Mouse (Mus musculus): Measurements from ENCODE around the gene Gpr68. TPM values are rescaled to one million over a fixed set of nuclear protein-coding genes. Genes with fewer than 3 reads are reported as not detected.

Gpr68 gene
- polyA plus RNA-seq (2014; fragmentation: Illumina TruSeq; extraction: RNeasy Lipid Tissue Mini Kit (QIAGEN cat#74804)), result 1.1 TPM

GRCm38 (mm10) chr12:100907598-100908297 lies at the start of gene Gpr68:
Gene Gpr68, minus strand, starts transcription at chr12:100908198.

Other genes starting within 250 kb of the Gpr68 start
- gene Rps6ka5, start 181.2 kb downstream of the Gpr68 start, polyA plus RNA-seq (2014; fragmentation: Illumina TruSeq; extraction: RNeasy Lipid Tissue Mini Kit (QIAGEN cat#74804)), result 33.8 TPM
- gene Dglucy, start 129.1 kb downstream of the Gpr68 start, polyA plus RNA-seq (2014; fragmentation: Illumina TruSeq; extraction: RNeasy Lipid Tissue Mini Kit (QIAGEN cat#74804)), result 4.6 TPM
- 3.2 TPM for gene Ccdc88c, start 120.9 kb upstream of the Gpr68 start, polyA plus RNA-seq (2014; fragmentation: Illumina TruSeq; extraction: RNeasy Lipid Tissue Mini Kit (QIAGEN cat#74804))
- 198 TPM for gene Ppp4r3a, start 175.5 kb upstream of the Gpr68 start, polyA plus RNA-seq (2014; fragmentation: Illumina TruSeq; extraction: RNeasy Lipid Tissue Mini Kit (QIAGEN cat#74804))

Measured in ovary, adult 10 weeks (tissue).